Mouse (Mus musculus): ENCODE measurements around the gene Trhr2. TPM values are rescaled to one million over a fixed set of nuclear protein-coding genes. Genes with fewer than 3 reads are reported as not detected.

Trhr2 gene
- polyA plus RNA-seq, 1 experiment = 0.09 TPM

GRCm38 (mm10) chr8:122332753-122333506, 27.6 kb downstream of the Trhr2 start:
- Histone ChIP-seq H3K36me3 (ENCODE audit: control insufficient read depth, insufficient read depth, low read length) (peaks cover 52% of the 10 kb centered on the region), H3K4me1 (ENCODE audit: control insufficient read depth, insufficient read depth, insufficient read length, low read length) (peaks cover 16% of the 10 kb centered on the region), H3K27ac (ENCODE audit: insufficient read depth, low read depth, low read length) (no peak overlapping the region), H3K4me3 (ENCODE audit: low read depth, low read length) (no peak overlapping the region), H3K27me3 (ENCODE audit: control insufficient read depth, insufficient read depth, low read length) (no peaks in the 10 kb centered on the region)
- WGBS = 65% methylated on average over 6 of the region's 6 CpGs
- no peak for TF ChIP-seq POLR2A (IDR thresholded peaks at IDR 0.05; ENCODE audit: low read depth, low read length)
- peak; percentile 95 for TF ChIP-seq CTCF (IDR thresholded peaks at IDR 0.05; ENCODE audit: extremely low read depth, insufficient read length, insufficient replicate concordance, low read depth, low read length)

GRCm38 (mm10) chr8:122331134-122331523, 29.4 kb downstream of the Trhr2 start:
- H3K4me3 ChIP-seq (ENCODE audit: low read depth, low read length) = no peak overlapping the region
- H3K27ac ChIP-seq (ENCODE audit: insufficient read depth, low read depth, low read length) = peak overlapping the region; percentile 28; the same call in 1 of the 2 replicates
- no peak for TF ChIP-seq CTCF (IDR thresholded peaks at IDR 0.05; ENCODE audit: extremely low read depth, insufficient read length, insufficient replicate concordance, low read depth, low read length)
- no peak for TF ChIP-seq POLR2A (IDR thresholded peaks at IDR 0.05; ENCODE audit: low read depth, low read length)
- H3K4me1 ChIP-seq (ENCODE audit: control insufficient read depth, insufficient read depth, insufficient read length, low read length) = peaks cover 16% of the 10 kb centered on the region
- peaks cover 35% of the 10 kb centered on the region for H3K36me3 ChIP-seq (ENCODE audit: control insufficient read depth, insufficient read depth, low read length)
- 51% methylated on average over 3 of the region's 3 CpGs for WGBS
- H3K27me3 ChIP-seq (ENCODE audit: control insufficient read depth, insufficient read depth, low read length) = no peaks in the 10 kb centered on the region

GRCm38 (mm10) chr8:122330446-122331133, 30.0 kb downstream of the Trhr2 start:
- Histone ChIP-seq H3K4me3 (ENCODE audit: low read depth, low read length) (no peak overlapping the region), H3K27me3 (ENCODE audit: control insufficient read depth, insufficient read depth, low read length) (no peaks in the 10 kb centered on the region), H3K27ac (ENCODE audit: insufficient read depth, low read depth, low read length) (peak overlapping the region; percentile 79), H3K4me1 (ENCODE audit: control insufficient read depth, insufficient read depth, insufficient read length, low read length) (peaks cover 16% of the 10 kb centered on the region), H3K36me3 (ENCODE audit: control insufficient read depth, insufficient read depth, low read length) (peaks cover 33% of the 10 kb centered on the region)
- 48% methylated on average over 12 of the region's 12 CpGs for WGBS
- TF ChIP-seq POLR2A (IDR thresholded peaks at IDR 0.05; ENCODE audit: low read depth, low read length) = no peak
- no peak for TF ChIP-seq CTCF (IDR thresholded peaks at IDR 0.05; ENCODE audit: extremely low read depth, insufficient read length, insufficient replicate concordance, low read depth, low read length)

GRCm38 (mm10) chr8:122329553-122330239, 30.9 kb downstream of the Trhr2 start:
- Histone ChIP-seq H3K4me1 (ENCODE audit: control insufficient read depth, insufficient read depth, insufficient read length, low read length) (peaks cover 17% of the 10 kb centered on the region), H3K4me3 (ENCODE audit: low read depth, low read length) (no peak overlapping the region), H3K27me3 (ENCODE audit: control insufficient read depth, insufficient read depth, low read length) (no peaks in the 10 kb centered on the region), H3K27ac (ENCODE audit: insufficient read depth, low read depth, low read length) (peak overlapping the region; percentile 79), H3K36me3 (ENCODE audit: control insufficient read depth, insufficient read depth, low read length) (peaks cover 26% of the 10 kb centered on the region)
- no peak for TF ChIP-seq CTCF (IDR thresholded peaks at IDR 0.05; ENCODE audit: extremely low read depth, insufficient read length, insufficient replicate concordance, low read depth, low read length)
- no peak for TF ChIP-seq POLR2A (IDR thresholded peaks at IDR 0.05; ENCODE audit: low read depth, low read length)
- 82% methylated on average over 22 of the region's 22 CpGs for whole genome bisulfite sequencing

GRCm38 (mm10) chr8:122329072-122329471, 31.5 kb downstream of the Trhr2 start:
- peaks cover 20% of the 10 kb centered on the region for H3K36me3 ChIP-seq (ENCODE audit: control insufficient read depth, insufficient read depth, low read length)
- no peaks in the 10 kb centered on the region for H3K27me3 ChIP-seq (ENCODE audit: control insufficient read depth, insufficient read depth, low read length)
- WGBS = 79% methylated on average over 8 of the region's 8 CpGs
- no peak overlapping the region for H3K4me3 ChIP-seq (ENCODE audit: low read depth, low read length)
- peaks cover 22% of the 10 kb centered on the region for H3K4me1 ChIP-seq (ENCODE audit: control insufficient read depth, insufficient read depth, insufficient read length, low read length)
- TF ChIP-seq CTCF (IDR thresholded peaks at IDR 0.05; ENCODE audit: extremely low read depth, insufficient read length, insufficient replicate concordance, low read depth, low read length) = no peak
- TF ChIP-seq POLR2A (IDR thresholded peaks at IDR 0.05; ENCODE audit: low read depth, low read length) = no peak
- no peak overlapping the region for H3K27ac ChIP-seq (ENCODE audit: insufficient read depth, low read depth, low read length)

- no peak overlapping the region for H3K4me3 ChIP-seq (ENCODE audit: low read depth, low read length)
- WGBS = 77% methylated on average over 14 of the region's 14 CpGs
These were observed 34.4 kb downstream of the Trhr2 start for GRCm38 (mm10) chr8:122326114-122326542.

More at GRCm38 (mm10) chr8:122326114-122326542, 34.4 kb downstream of the Trhr2 start:
- no peaks in the 10 kb centered on the region for H3K27me3 ChIP-seq (ENCODE audit: control insufficient read depth, insufficient read depth, low read length)
- H3K36me3 ChIP-seq (ENCODE audit: control insufficient read depth, insufficient read depth, low read length) = peaks cover 6% of the 10 kb centered on the region; the same call in 1 of the 2 replicates
- H3K27ac ChIP-seq (ENCODE audit: insufficient read depth, low read depth, low read length) = no peak overlapping the region
- peaks cover 49% of the 10 kb centered on the region for H3K4me1 ChIP-seq (ENCODE audit: control insufficient read depth, insufficient read depth, insufficient read length, low read length)
- TF ChIP-seq CTCF (IDR thresholded peaks at IDR 0.05; ENCODE audit: extremely low read depth, insufficient read length, insufficient replicate concordance, low read depth, low read length) (no peak), POLR2A (IDR thresholded peaks at IDR 0.05; ENCODE audit: low read depth, low read length) (no peak)
